Mouse (Mus musculus): ENCODE measurements at regions not wholly inside any gene's neighbourhood (a gene's known extent, or its start where the extent isn't known, plus 50 kb on each side); places are given as distances from the start of the nearest gene placed in this dataset.

DNA sequence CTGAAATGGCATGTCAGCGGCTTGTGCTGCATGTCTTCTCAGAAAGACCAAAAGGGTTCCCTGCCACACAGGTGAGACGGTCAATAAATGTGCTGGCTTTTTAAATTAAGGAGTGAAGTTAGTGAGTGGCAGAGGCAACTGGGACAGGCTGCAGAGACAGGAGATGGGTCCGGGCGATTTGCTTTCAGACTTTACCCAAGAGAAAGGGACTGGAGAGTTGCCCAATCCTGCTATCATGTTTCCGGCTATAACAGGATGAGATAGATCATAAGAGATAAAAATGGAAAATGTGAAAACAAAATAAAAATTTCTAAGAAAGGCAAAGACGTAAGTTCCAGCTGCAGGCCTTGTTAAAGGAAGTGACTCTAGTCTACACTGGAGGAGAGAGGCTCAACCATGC, 367.3 kb upstream of the Runx1 start:
- Histone ChIP-seq H3K27ac (no peak overlapping the region), H3K4me3 (no peak overlapping the region), H3K36me3 (no peaks in the 10 kb centered on the region), H3K4me1 (peaks cover 55% of the 10 kb centered on the region), H3K9me3 (replicated peaks) (no peaks in the 10 kb centered on the region), H3K4me2 (no peak overlapping the region), H3K9ac (no peak overlapping the region), H3K27me3 (replicated peaks) (peaks cover 12% of the 10 kb centered on the region)
- ATAC-seq: no peak
- WGBS (ENCODE audit: insufficient replicate concordance): 78% methylated on average over 6 of the region's 6 CpGs

GRCm38 (mm10) chr16:93192651-93193173, 366.8 kb upstream of the Runx1 start:
- Histone ChIP-seq H3K36me3 (no peaks in the 10 kb centered on the region), H3K9ac (peak overlapping the region; percentile 23; the same call in 1 of the 2 replicates), H3K4me2 (no peak overlapping the region), H3K4me1 (peaks cover 49% of the 10 kb centered on the region), H3K9me3 (replicated peaks) (no peaks in the 10 kb centered on the region), H3K4me3 (no peak overlapping the region), H3K27me3 (replicated peaks) (peaks cover 15% of the 10 kb centered on the region), H3K27ac (no peak overlapping the region)
- 47% methylated on average over 9 of the region's 9 CpGs for WGBS (ENCODE audit: insufficient replicate concordance)
- no peak for ATAC-seq

DNA sequence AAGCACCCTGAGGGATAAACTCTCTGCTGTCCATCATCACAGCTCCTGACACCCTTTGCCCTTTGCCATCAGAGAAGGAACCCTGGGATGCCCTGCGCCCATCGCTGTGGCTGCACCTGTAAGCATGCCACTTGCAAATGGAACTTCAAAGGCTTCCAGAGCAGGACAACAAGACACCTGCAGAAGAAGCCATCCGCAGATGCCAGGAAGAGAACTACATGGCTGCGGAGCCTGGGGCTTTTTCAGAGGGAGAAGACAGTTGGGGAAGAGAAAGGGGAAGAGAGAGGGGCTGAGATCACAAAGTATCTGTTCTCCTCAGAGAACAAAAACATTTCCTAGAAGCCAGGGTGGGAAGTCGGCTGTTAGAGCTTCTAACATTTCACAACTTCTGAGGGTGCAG, 365.2 kb upstream of the Runx1 start:
- H3K27me3 ChIP-seq (replicated peaks): peaks cover 21% of the 10 kb centered on the region
- ATAC-seq: no peak
- H3K36me3 ChIP-seq: no peaks in the 10 kb centered on the region
- no peak overlapping the region for H3K4me2 ChIP-seq
- no peak overlapping the region for H3K27ac ChIP-seq
- H3K4me1 ChIP-seq: peaks cover 34% of the 10 kb centered on the region
- no peaks in the 10 kb centered on the region for H3K9me3 ChIP-seq (replicated peaks)
- WGBS (ENCODE audit: insufficient replicate concordance): 55% methylated on average over 5 of the region's 5 CpGs
- H3K9ac ChIP-seq: no peak overlapping the region
- H3K4me3 ChIP-seq: no peak overlapping the region

DNA sequence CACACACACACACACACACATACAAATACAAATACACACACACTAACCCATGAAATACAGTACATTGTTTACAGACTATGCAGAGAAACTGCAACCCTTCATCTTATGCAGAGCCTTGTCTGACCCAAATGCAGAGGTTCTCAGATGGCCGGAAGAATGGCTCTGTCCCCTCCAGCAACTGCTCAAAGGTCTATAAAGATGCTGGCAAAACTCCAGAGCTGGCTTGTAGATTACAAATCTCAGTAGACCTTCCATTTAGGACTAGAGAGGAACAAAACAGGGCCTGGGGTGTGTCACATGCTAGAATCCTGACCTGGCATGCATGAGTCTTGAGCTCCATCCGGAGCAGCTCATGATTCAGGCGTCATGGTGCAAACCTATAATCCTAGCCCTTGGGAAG, 364.4 kb upstream of the Runx1 start:
- Histone ChIP-seq H3K9me3 (replicated peaks) (no peaks in the 10 kb centered on the region), H3K36me3 (no peaks in the 10 kb centered on the region), H3K4me1 (peaks cover 25% of the 10 kb centered on the region), H3K4me2 (no peak overlapping the region), H3K9ac (no peak overlapping the region), H3K27me3 (replicated peaks) (peaks cover 21% of the 10 kb centered on the region), H3K27ac (no peak overlapping the region), H3K4me3 (no peak overlapping the region)
- 79% methylated on average over 3 of the region's 3 CpGs for WGBS (ENCODE audit: insufficient replicate concordance)
- ATAC-seq: no peak

- WGBS (ENCODE audit: insufficient replicate concordance): 74% methylated on average over 3 of the region's 3 CpGs
- Histone ChIP-seq H3K9ac (no peak overlapping the region), H3K9me3 (replicated peaks) (no peaks in the 10 kb centered on the region), H3K4me1 (peaks cover 24% of the 10 kb centered on the region), H3K4me2 (no peak overlapping the region), H3K27me3 (replicated peaks) (peaks cover 21% of the 10 kb centered on the region), H3K27ac (no peak overlapping the region), H3K36me3 (no peaks in the 10 kb centered on the region), H3K4me3 (no peak overlapping the region)
- ATAC-seq: no peak
Observed at GRCm38 (mm10) chr16:93189875-93190274, 363.9 kb upstream of the Runx1 start.

GRCm38 (mm10) chr16:93189412-93189811, 363.5 kb upstream of the Runx1 start:
- peaks cover 24% of the 10 kb centered on the region for H3K4me1 ChIP-seq
- H3K4me2 ChIP-seq: no peak overlapping the region
- H3K27me3 ChIP-seq (replicated peaks): peaks cover 21% of the 10 kb centered on the region
- H3K4me3 ChIP-seq: no peak overlapping the region
- no peaks in the 10 kb centered on the region for H3K9me3 ChIP-seq (replicated peaks)
- no peak for ATAC-seq
- H3K27ac ChIP-seq: no peak overlapping the region
- WGBS (ENCODE audit: insufficient replicate concordance): 65% methylated on average over 5 of the region's 5 CpGs
- H3K36me3 ChIP-seq: no peaks in the 10 kb centered on the region
- H3K9ac ChIP-seq: no peak overlapping the region

DNA sequence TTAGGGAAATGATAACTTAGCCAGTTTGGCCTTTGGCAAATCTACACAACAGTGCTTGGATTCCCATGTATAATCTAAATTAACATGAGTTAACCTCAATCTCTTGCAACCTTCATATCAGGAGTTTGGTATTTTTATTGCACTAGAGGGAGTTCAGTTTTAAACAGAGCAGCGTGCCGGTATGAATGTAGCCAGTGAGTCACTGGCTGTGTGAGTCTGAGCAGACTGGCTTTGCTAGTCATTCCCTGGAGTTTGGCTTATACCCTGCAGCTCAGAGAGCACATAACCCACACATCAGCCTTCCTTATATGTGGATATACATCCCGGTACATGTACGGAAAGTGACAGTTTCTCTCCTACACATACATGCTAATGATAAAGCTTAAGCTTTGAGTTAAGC, 360.6 kb upstream of the Runx1 start:
- no peaks in the 10 kb centered on the region for H3K36me3 ChIP-seq
- WGBS (ENCODE audit: insufficient replicate concordance): 81% methylated on average over 4 of the region's 4 CpGs
- no peaks in the 10 kb centered on the region for H3K9me3 ChIP-seq (replicated peaks)
- no peak overlapping the region for H3K27ac ChIP-seq
- peaks cover 12% of the 10 kb centered on the region for H3K4me1 ChIP-seq
- H3K4me2 ChIP-seq: no peak overlapping the region
- no peak for ATAC-seq
- H3K4me3 ChIP-seq: no peak overlapping the region
- peaks cover 27% of the 10 kb centered on the region for H3K27me3 ChIP-seq (replicated peaks)
- no peak overlapping the region for H3K9ac ChIP-seq

GRCm38 (mm10) chr16:93182656-93183055, 356.7 kb upstream of the Runx1 start:
- Histone ChIP-seq H3K9ac (no peak overlapping the region), H3K4me3 (no peak overlapping the region), H3K27ac (no peak overlapping the region), H3K4me2 (no peak overlapping the region), H3K36me3 (no peaks in the 10 kb centered on the region), H3K4me1 (peaks cover 13% of the 10 kb centered on the region), H3K27me3 (replicated peaks) (peaks cover 18% of the 10 kb centered on the region), H3K9me3 (replicated peaks) (no peaks in the 10 kb centered on the region)
- WGBS (ENCODE audit: insufficient replicate concordance): 69% methylated on average over 3 of the region's 3 CpGs
- ATAC-seq: no peak

DNA sequence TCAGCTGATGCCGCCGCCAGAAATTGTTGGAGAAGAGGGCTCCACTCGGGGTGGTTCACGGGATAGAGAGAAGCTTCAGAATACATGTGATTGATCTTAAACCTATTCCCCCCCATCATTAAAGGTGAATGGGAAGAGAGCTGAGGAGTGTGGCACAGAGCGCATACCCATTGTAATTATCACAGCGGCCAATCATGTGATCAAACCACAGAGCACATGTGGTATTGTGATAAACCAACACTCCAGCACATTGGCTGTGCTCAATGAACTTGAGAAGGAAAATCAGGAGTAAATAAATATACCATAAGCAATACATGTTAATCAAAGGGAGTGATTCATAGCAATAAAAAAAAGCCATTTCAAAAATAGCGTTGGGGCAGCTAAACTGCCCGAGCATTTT, 355.5 kb upstream of the Runx1 start:
- Histone ChIP-seq H3K27me3 (replicated peaks) (peaks cover 13% of the 10 kb centered on the region), H3K9ac (no peak overlapping the region), H3K4me1 (peaks cover 13% of the 10 kb centered on the region), H3K36me3 (no peaks in the 10 kb centered on the region), H3K4me2 (no peak overlapping the region), H3K4me3 (no peak overlapping the region), H3K27ac (no peak overlapping the region), H3K9me3 (replicated peaks) (no peaks in the 10 kb centered on the region)
- ATAC-seq: no peak
- WGBS (ENCODE audit: insufficient replicate concordance): 73% methylated on average over 8 of the region's 8 CpGs

GRCm38 (mm10) chr16:93180213-93180612, 354.3 kb upstream of the Runx1 start:
- Histone ChIP-seq H3K9me3 (replicated peaks) (no peaks in the 10 kb centered on the region), H3K4me2 (no peak overlapping the region), H3K4me3 (no peak overlapping the region), H3K27me3 (replicated peaks) (peaks cover 13% of the 10 kb centered on the region), H3K27ac (no peak overlapping the region), H3K9ac (no peak overlapping the region), H3K4me1 (peaks cover 13% of the 10 kb centered on the region), H3K36me3 (no peaks in the 10 kb centered on the region)
- ATAC-seq: no peak
- WGBS (ENCODE audit: insufficient replicate concordance): 11% methylated on average over 5 of the region's 5 CpGs

DNA sequence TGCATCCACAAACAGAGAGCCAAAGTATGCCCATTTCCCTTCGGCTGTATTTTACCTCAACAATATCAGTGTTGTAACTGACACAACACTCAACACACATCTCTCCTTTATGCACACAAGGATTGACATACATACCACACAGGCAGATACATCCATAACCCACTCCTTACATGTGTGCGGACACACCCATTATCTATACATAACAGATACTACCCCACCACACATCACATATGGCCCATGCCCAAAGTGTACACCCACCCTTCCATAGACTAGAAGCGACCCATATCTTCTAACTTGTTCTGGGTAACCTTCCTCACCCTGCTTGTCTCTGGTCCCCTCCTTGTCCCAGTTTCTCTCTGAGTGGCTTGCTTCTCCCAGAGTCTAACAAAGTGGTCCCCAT, 340.7 kb upstream of the Runx1 start:
- Histone ChIP-seq H3K9ac (no peak overlapping the region), H3K4me1 (peaks cover 22% of the 10 kb centered on the region), H3K9me3 (replicated peaks) (no peaks in the 10 kb centered on the region), H3K4me2 (peak overlapping the region; percentile 27), H3K4me3 (no peak overlapping the region), H3K27me3 (replicated peaks) (peaks cover 18% of the 10 kb centered on the region), H3K27ac (peak overlapping the region; percentile 18; the same call in 1 of the 2 replicates), H3K36me3 (no peaks in the 10 kb centered on the region)
- 54% methylated on average over 3 of the region's 3 CpGs for WGBS (ENCODE audit: insufficient replicate concordance)
- peak; percentile 95 for ATAC-seq

DNA sequence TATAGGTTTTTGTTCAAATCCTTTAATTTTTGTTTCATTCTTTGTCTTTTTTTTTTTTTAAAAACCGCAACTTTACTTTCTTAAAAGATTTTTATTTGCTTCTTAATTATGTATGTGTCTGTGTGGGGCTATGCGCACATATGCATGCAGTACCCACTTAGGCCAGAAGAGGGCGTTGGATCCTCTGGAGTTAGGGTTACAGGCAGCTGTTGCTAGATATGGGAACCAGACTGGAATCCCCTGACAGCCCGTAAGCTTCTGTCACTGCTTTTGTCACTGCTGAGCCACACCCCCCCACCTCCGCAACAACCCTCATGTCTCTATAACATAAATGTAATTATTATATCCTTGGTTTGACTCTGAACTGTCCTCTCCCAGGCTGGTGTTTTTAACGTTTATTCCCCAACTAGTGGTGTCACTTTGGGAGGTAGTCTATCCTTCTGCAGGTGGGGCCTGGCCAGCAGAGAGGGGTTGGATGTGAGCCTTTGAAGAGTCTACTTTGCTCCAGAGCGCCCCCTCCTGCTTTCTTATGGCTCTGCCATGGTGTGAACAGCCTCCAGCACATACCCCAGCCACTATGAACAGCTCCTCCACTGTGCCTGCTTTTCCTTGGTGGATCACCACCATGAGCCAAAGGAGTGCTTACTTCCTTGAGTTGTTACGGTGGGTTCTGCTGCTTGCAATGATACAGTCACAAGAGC, 332.7 kb upstream of the Runx1 start:
- WGBS (ENCODE audit: insufficient replicate concordance): 73% methylated on average over 8 of the region's 8 CpGs
- Histone ChIP-seq H3K4me3 (no peak overlapping the region), H3K4me1 (peaks cover 14% of the 10 kb centered on the region), H3K36me3 (no peaks in the 10 kb centered on the region), H3K4me2 (no peak overlapping the region), H3K9me3 (replicated peaks) (0 out of 2 replicates have a peak, but pooled peaks cover 4% of the 10 kb centered on the region), H3K9ac (no peak overlapping the region), H3K27ac (no peak overlapping the region), H3K27me3 (replicated peaks) (peaks cover 15% of the 10 kb centered on the region)
- ATAC-seq: no peak
